Mouse (Mus musculus) forebrain, embryonic 10.5 days (tissue): ENCODE results near the gene Wnt7a. TPM values are rescaled to one million over a fixed set of nuclear protein-coding genes. Genes with fewer than 3 reads are reported as not detected.

ENCODE experiments used
- DNase-seq: peaks from one replicate; pipeline ENCODE4 v3.0.0-alpha.2; 2017; ENCODE audit warnings: low spot score; ENCODE audit errors: extremely low spot score
- H3K27ac ChIP-seq: fragments of 300-500 bp; sonication (generic); 2 replicates; pipeline ENCODE4 v1.5.1; 2016; ENCODE audit warnings: mild to moderate bottlenecking
- H3K27me3 ChIP-seq: fragments of 300-500 bp; sonication (generic); 2 replicates; pipeline ENCODE4 v1.6.1; 2016; ENCODE audit warnings: mild to moderate bottlenecking; ENCODE audit not compliant: poor library complexity, severe bottlenecking
- H3K36me3 ChIP-seq: fragments of 300-500 bp; sonication (generic); replicated peaks from 2 replicates; pipeline ENCODE4 v1.6.1; 2016; ENCODE audit warnings: mild to moderate bottlenecking, moderate library complexity
- H3K4me1 ChIP-seq: fragments of 300-500 bp; sonication (generic); 2 replicates; pipeline ENCODE4 v1.6.1; 2016
- H3K4me3 ChIP-seq: fragments of 300-500 bp; sonication (generic); 2 replicates; pipeline ENCODE4 v1.5.1; 2016; ENCODE audit warnings: mild to moderate bottlenecking, moderate library complexity
- H3K9me3 ChIP-seq: fragments of 300-500 bp; sonication (generic); 2 replicates; pipeline ENCODE4 v1.6.1; 2016; ENCODE audit warnings: mild to moderate bottlenecking, moderate library complexity
- WGBS: fragments of 180-500 bp; shearing (Covaris S2); methylation state at CpG from one replicate; pipeline ENCODE4 v1.1.7; 2016; 5-methylcytosine and 5-hydroxymethylcytosine counted together
- polyA plus RNA-seq: library from polyadenylated mRNA; unstranded; fragments of >200 nt; fragmentation: Nextera tagmentation; extraction: Ambion mirVana; gene quantifications from 2 replicates; pipeline ENCODE4 v1.2.1, GENCODE M21; 2016

Gene Wnt7a
- 10.9 and 11.0 TPM in 2 replicates for polyA plus RNA-seq

- peak; percentile 38 for DNase-seq
- WGBS = under 1% methylated on average over 50 of the region's 51 CpGs
- Histone ChIP-seq H3K4me3 (peak within 1 kb of the TSS; percentile 78), H3K27ac (peak within 1 kb of the TSS; percentile 91), H3K9me3 (no peaks in the 10 kb centered on the region), H3K4me1 (peaks cover 37% of the 10 kb centered on the region), H3K27me3 (peaks cover 95% of the 10 kb centered on the region), H3K36me3 (peaks cover 28% of the 10 kb centered on the region)
Observed at GRCm38 (mm10) chr6:91410961-91411368, at the start of gene Wnt7a. Gene Wnt7a (minus strand): TSS chr6:91411363.

GRCm38 (mm10) chr6:91459471-91459870, 48.3 kb upstream of the Wnt7a start:
- Histone ChIP-seq H3K27me3 (no peaks in the 10 kb centered on the region), H3K36me3 (peaks cover 24% of the 10 kb centered on the region), H3K27ac (no peak overlapping the region), H3K4me1 (no peaks in the 10 kb centered on the region), H3K4me3 (no peak overlapping the region), H3K9me3 (no peaks in the 10 kb centered on the region)
- 92% methylated on average over 1 of the region's 1 CpGs for WGBS
- no peak for DNase-seq

GRCm38 (mm10) chr6:91454546-91454945, 43.4 kb upstream of the Wnt7a start:
- no peaks in the 10 kb centered on the region for H3K9me3 ChIP-seq
- WGBS = 75% methylated on average over 5 of the region's 5 CpGs
- no peaks in the 10 kb centered on the region for H3K27me3 ChIP-seq
- peaks cover 7% of the 10 kb centered on the region for H3K4me1 ChIP-seq
- no peak overlapping the region for H3K4me3 ChIP-seq
- DNase-seq = no peak
- H3K36me3 ChIP-seq = no peaks in the 10 kb centered on the region
- no peak overlapping the region for H3K27ac ChIP-seq

DNA sequence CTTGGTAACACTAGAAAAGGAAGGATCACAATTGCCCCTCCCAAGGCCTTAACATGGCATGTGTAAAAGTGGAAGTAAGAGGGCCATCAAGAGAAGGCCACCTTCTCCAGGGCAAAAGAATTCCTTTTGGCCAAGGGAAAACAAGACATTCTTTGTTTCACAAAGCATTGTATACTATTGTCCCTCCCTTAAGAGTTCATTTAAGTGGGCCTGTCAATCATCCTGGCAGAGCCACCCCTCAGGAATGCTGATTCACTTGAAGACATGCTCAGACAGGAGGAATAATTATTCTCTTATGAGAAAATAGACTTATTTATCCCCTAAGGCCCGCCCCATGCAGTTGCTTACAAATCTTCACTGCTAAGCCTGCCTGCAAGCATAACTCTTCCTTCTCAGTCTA, 40.9 kb upstream of the Wnt7a start:
- no peak overlapping the region for H3K27ac ChIP-seq
- no peak overlapping the region for H3K4me3 ChIP-seq
- no peaks in the 10 kb centered on the region for H3K36me3 ChIP-seq
- no peaks in the 10 kb centered on the region for H3K9me3 ChIP-seq
- H3K27me3 ChIP-seq = no peaks in the 10 kb centered on the region
- DNase-seq = no peak
- H3K4me1 ChIP-seq = peaks cover 7% of the 10 kb centered on the region
- 78% methylated on average over 1 of the region's 1 CpGs for WGBS

GRCm38 (mm10) chr6:91449472-91450225, 38.5 kb upstream of the Wnt7a start:
- Histone ChIP-seq H3K27me3 (no peaks in the 10 kb centered on the region), H3K36me3 (no peaks in the 10 kb centered on the region), H3K4me1 (peaks cover 7% of the 10 kb centered on the region), H3K9me3 (no peaks in the 10 kb centered on the region), H3K4me3 (no peak overlapping the region), H3K27ac (no peak overlapping the region)
- no peak for DNase-seq
- 71% methylated on average over 3 of the region's 3 CpGs for WGBS

DNA sequence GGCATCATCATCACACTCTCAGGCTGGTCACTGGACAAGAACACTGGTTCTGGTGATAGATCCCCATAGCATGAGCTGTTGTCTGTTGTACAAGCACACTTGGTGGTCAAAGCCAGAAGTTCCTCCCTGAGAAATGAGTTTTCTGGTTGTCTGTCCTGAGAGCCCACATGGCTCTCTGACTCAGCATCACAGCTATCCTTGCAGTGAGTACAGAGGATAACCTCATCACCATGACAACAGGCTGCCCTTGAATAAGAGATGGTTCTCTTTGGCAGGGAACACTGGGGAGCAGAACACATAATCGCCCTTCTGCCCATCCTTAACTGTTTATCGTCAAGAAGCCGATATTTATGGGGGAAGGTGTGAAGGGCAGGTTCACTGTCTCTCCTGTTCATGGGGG, 34.2 kb upstream of the Wnt7a start:
- Histone ChIP-seq H3K27me3 (no peaks in the 10 kb centered on the region), H3K27ac (no peak overlapping the region), H3K36me3 (no peaks in the 10 kb centered on the region), H3K9me3 (no peaks in the 10 kb centered on the region), H3K4me3 (no peak overlapping the region), H3K4me1 (peaks cover 8% of the 10 kb centered on the region)
- 85% methylated on average over 3 of the region's 3 CpGs for WGBS
- no peak for DNase-seq

DNA sequence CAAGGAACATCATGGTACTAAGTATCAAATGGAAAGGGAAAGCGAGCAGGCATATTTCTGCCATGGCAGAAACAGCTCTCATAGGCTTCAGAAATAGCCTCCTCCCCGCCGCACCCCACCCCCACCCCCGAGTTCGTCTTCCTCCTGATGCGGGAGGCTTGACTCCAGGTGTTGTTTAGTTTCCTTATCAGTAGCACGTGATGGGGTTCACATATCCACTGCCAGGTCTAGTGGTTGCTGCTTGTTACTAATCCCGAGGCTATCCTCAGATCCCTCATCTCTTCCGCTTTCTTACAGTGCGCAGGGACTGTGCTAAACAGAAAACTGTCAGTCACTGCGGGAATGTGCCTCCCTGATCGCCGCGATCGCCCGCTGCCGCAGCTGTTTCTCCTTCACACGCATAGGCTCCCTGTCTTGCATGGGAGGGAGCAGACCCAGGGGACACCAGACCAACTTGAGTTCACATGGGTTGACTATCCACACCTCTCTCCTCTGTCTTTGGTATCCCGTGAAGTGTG, 30.0 kb upstream of the Wnt7a start:
- Histone ChIP-seq H3K4me3 (peak overlapping the region; percentile 66), H3K27me3 (peaks cover 15% of the 10 kb centered on the region; the same call in 1 of the 2 replicates), H3K9me3 (no peaks in the 10 kb centered on the region), H3K36me3 (no peaks in the 10 kb centered on the region), H3K4me1 (peaks cover 8% of the 10 kb centered on the region), H3K27ac (peak overlapping the region; percentile 83)
- 5% methylated on average over 19 of the region's 19 CpGs for WGBS
- DNase-seq = no peak

GRCm38 (mm10) chr6:91440474-91441144, 29.4 kb upstream of the Wnt7a start:
- WGBS = 2% methylated on average over 30 of the region's 30 CpGs
- no peaks in the 10 kb centered on the region for H3K36me3 ChIP-seq
- no peaks in the 10 kb centered on the region for H3K9me3 ChIP-seq
- peak overlapping the region; percentile 83 for H3K27ac ChIP-seq
- peaks cover 8% of the 10 kb centered on the region for H3K4me1 ChIP-seq
- peak overlapping the region; percentile 66 for H3K4me3 ChIP-seq
- peak; percentile 95 for DNase-seq
- H3K27me3 ChIP-seq = peaks cover 15% of the 10 kb centered on the region; the same call in 1 of the 2 replicates

GRCm38 (mm10) chr6:91424151-91424550, 13.0 kb upstream of the Wnt7a start:
- Histone ChIP-seq H3K27ac (no peak overlapping the region), H3K36me3 (no peaks in the 10 kb centered on the region), H3K27me3 (peaks cover 11% of the 10 kb centered on the region), H3K4me1 (no peaks in the 10 kb centered on the region), H3K9me3 (no peaks in the 10 kb centered on the region), H3K4me3 (no peak overlapping the region)
- 76% methylated on average over 4 of the region's 4 CpGs for WGBS
- DNase-seq = no peak

GRCm38 (mm10) chr6:91421629-91422028, 10.5 kb upstream of the Wnt7a start:
- no peak for DNase-seq
- H3K36me3 ChIP-seq = no peaks in the 10 kb centered on the region
- H3K4me3 ChIP-seq = no peak overlapping the region
- peaks cover 24% of the 10 kb centered on the region for H3K27me3 ChIP-seq
- WGBS = 74% methylated on average over 4 of the region's 4 CpGs
- no peaks in the 10 kb centered on the region for H3K4me1 ChIP-seq
- H3K27ac ChIP-seq = no peak overlapping the region
- no peaks in the 10 kb centered on the region for H3K9me3 ChIP-seq

DNA sequence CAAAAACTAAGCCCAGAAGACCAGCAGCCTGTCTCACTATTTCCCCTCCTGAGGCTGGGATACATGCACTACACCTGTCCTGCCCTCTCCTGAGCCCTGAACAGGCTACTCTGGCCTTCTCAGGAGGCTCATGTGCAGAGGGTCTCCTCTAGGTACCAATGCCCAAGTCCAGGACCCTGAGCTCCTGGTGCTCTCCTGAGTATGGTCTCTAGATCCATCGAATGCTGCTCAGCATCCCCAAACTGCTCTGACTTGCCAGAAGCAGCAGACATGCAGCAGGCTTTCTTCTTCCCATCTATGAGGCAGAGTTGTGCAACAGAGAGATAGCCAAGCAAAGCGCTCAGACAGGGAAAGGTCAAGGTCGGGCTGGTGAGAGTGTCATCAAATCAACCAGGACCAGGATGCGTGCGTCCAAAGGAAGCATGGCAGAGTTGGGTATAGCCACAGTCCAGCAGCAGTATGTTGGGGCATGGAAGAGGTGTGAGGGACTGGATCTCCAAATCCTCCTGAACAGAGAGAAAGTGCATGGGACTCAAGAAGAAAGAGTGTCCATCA, 6.2 kb upstream of the Wnt7a start:
- H3K4me3 ChIP-seq = no peak overlapping the region
- H3K27ac ChIP-seq = no peak overlapping the region
- no peaks in the 10 kb centered on the region for H3K9me3 ChIP-seq
- H3K27me3 ChIP-seq = peaks cover 66% of the 10 kb centered on the region
- H3K36me3 ChIP-seq = no peaks in the 10 kb centered on the region
- 86% methylated on average over 5 of the region's 5 CpGs for WGBS
- no peak for DNase-seq
- H3K4me1 ChIP-seq = no peaks in the 10 kb centered on the region

GRCm38 (mm10) chr6:91416146-91416545, 5.0 kb upstream of the Wnt7a start:
- peaks cover 69% of the 10 kb centered on the region for H3K27me3 ChIP-seq
- no peak overlapping the region for H3K27ac ChIP-seq
- no peaks in the 10 kb centered on the region for H3K36me3 ChIP-seq
- no peak overlapping the region for H3K4me3 ChIP-seq
- no peaks in the 10 kb centered on the region for H3K9me3 ChIP-seq
- H3K4me1 ChIP-seq = peaks cover 10% of the 10 kb centered on the region
- no peak for DNase-seq
- 82% methylated on average over 4 of the region's 4 CpGs for WGBS

- no peak overlapping the region for H3K27ac ChIP-seq
- H3K4me3 ChIP-seq = no peak overlapping the region
- WGBS = 8% methylated on average over 4 of the region's 4 CpGs
- DNase-seq = peak; percentile 68
- peaks cover 22% of the 10 kb centered on the region for H3K4me1 ChIP-seq
- no peaks in the 10 kb centered on the region for H3K9me3 ChIP-seq
- peaks cover 80% of the 10 kb centered on the region for H3K27me3 ChIP-seq
- no peaks in the 10 kb centered on the region for H3K36me3 ChIP-seq
Observed at GRCm38 (mm10) chr6:91414890-91415289, 3.7 kb upstream of the Wnt7a start.
